Mouse (Mus musculus) granulocyte monocyte progenitor cell, adult 5-6 weeks (primary cell): ENCODE results near the gene Thoc5. TPM values are rescaled to one million over a fixed set of nuclear protein-coding genes. Genes with fewer than 3 reads are reported as not detected.

ENCODE experiments used
- ATAC-seq: replicated peaks from 2 replicates; pipeline ENCODE4 v1.8.0; 2016; ENCODE audit warnings: mild to moderate bottlenecking, moderate TSS enrichment, inconsistent platforms; ENCODE audit not compliant: poor library complexity, severe bottlenecking
- total RNA-seq, 2 experiments: library from RNA; stranded (forward) in 1 of 2; stranded (reverse) in 1 of 2; fragments of 200-712, 200-1000 nt in 1 of 2; fragments of >200 nt in 1 of 2; fragmentation: Nextera tagmentation in 1 of 2; gene quantifications; 2 replicates each; pipeline ENCODE4 v1.2.3; 2014 to 2017

Gene Thoc5
- total RNA-seq, 2 experiments from 2014 or later, result 25.7 to 67.6 TPM

- ATAC-seq, result no peak
These were observed 6.8 kb downstream of the Thoc5 start for GRCm38 (mm10) chr11:4901956-4902355.

- ATAC-seq, result no peak
These were observed 11.1 kb downstream of the Thoc5 start for GRCm38 (mm10) chr11:4906231-4906630.

DNA sequence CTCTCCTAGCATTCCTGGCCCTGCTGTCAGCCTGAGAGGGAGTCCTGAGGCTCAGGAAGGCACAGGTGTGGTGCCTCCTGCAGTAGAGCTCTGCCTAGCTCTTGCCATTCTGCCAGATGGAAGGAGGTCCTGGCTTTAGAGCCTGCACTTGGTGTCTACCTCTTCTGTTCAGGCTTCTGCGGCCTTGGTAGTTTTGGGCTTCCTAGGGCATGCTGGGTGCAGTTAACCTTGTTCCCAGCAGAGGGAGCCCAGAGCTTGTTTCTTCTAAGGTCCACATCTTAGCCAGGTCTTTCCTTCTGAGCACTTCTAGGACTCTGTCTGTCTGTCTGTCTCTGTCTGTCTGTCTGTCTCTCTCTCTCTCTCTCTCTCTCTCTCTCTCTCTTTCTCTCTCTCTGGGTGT is 20.9 kb downstream of the Thoc5 start:
- peak; percentile 63; the same call in 1 of the 2 replicates for ATAC-seq

DNA sequence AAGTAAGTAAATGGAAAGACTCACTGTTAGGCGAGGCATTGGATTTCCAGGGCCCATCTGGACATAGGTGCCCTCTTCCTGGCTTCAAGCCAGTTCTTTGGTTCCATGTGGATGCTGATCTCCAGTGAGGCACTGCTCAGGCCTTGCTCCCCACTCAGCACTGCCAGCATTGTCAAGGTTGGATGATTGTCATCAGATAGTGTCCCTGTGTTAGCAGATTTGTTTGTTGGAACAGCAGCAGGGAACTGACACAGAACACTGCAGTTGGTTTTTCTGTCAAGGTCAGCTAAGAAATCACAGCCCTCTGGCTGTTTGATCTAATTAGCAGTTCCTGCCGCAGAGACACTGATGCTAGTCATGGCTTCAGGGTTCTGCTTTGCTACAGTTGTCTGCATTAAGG is 26.2 kb downstream of the Thoc5 start:
- ATAC-seq, result no peak

GRCm38 (mm10) chr11:4921751-4922150 is 26.6 kb downstream of the Thoc5 start:
- no peak for ATAC-seq

DNA sequence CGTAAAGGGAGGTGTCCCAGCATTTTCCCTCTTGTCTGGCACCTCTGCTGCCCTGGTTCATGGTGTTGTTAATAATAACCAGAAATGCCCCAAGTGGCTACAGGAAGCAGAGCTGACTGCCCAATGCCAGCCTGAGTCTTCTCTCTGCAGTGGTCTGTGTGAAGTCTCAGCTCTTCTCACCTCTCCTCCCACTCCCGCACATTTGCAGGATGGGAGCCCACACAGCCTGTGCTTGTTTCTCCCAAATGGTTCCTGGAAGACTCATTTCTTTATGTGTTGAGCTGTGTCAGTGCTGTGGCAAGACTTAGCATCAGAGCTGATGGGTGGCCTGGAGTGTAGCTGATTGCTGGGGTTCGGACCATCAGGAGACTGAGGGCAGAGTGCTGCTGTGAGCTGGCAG is 32.1 kb downstream of the Thoc5 start:
- no peak for ATAC-seq

- no peak for ATAC-seq
These were observed 36.0 kb downstream of the Thoc5 start for GRCm38 (mm10) chr11:4931009-4931601.

GRCm38 (mm10) chr11:4936243-4936642 is 41.1 kb downstream of the Thoc5 start:
- no peak for ATAC-seq

DNA sequence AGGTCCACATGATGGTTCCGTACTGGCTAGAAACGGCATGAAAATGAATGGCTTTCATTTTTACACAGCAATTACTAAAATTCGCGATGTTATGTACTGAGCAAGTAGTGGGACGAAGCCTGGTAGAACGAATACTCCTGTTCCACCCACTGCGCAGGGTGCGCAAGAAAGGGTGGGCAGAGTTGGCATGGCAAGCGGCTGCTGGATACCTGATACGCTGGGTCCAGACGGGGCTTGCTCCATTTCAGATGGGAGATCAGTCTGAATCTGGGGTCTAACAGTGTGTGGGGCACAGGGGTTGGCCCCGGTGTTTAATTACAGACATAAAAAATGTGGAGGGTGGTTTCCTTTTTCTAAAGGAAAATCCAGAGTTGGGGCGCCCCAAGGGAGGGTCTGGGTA is 51.4 kb downstream of the Thoc5 start:
- ATAC-seq, result no peak; the same call in 1 of the 2 replicates

- peak; percentile 68 for ATAC-seq
These were observed 52.1 kb downstream of the Thoc5 start for GRCm38 (mm10) chr11:4946947-4947812.

DNA sequence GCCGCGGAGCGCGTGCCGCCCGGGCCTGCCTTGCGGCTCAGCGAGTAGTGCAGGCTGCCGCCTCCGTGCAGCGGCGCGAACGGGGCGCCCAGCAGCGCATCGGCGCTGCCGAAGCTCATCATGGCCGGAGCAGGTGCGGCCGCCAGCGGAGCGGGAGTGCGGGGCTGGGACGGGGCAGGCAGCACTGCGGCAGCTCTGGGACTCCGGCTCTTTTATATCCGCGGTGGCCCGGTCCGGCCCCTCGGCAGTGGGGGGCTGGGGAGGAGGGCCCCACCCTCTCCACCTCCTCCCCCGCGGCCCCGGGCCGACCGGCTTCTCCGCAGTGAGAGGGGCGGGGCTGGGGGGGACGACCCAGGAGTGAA is 52.7 kb downstream of the Thoc5 start, which contains the start of gene Nefh:
TSS of gene Nefh (minus strand) at position 252 of the 362 bp plus-strand sequence.
- no peak for ATAC-seq

- no peak for ATAC-seq
These were observed 53.7 kb downstream of the Thoc5 start for GRCm38 (mm10) chr11:4948792-4949191.

GRCm38 (mm10) chr11:4949256-4950044 is 54.3 kb downstream of the Thoc5 start:
- ATAC-seq, result 0 out of 2 replicates have a peak, but pooled peaks have one; percentile 30

GRCm38 (mm10) chr11:4953401-4953800 is 58.3 kb downstream of the Thoc5 start:
- ATAC-seq, result no peak

GRCm38 (mm10) chr11:4953918-4954317 is 58.8 kb downstream of the Thoc5 start:
- ATAC-seq, result no peak

DNA sequence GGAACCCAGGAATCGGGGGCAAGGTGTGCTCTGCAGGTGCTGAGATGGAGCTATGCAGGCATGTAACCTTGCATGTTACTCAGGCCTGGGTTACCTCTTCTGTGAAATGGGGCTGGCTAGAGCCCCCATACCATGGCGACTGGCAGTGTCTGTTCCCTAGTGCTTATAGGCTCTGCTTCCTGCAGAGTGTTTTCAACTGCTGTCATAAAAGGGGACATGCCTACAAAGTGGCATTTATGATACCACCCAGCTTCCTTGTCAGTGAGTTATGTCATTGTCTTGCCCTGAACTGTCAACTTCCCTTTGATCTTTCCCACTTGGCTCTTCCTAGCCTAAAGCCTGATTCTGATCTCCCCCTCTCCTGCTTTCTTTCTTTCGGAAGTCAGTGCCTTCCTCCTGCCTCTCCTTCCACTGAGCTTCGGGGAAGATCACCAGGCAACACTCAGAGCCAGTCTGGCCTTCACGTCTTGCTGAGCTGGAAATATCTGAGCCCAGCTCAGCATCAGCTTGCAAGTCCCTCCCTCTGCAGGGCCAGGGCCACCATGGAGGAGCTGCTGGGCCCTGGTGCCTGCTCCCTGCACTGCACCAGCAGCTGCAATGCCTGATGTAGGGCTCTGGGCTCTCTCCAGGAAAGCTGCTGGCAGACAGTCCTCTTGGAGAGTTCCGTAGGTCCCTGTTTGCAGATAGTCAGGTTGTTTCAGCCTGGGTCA is 68.1 kb downstream of the Thoc5 start:
- no peak for ATAC-seq

- ATAC-seq, result no peak
These were observed 71.2 kb downstream of the Thoc5 start for GRCm38 (mm10) chr11:4966325-4966724.

DNA sequence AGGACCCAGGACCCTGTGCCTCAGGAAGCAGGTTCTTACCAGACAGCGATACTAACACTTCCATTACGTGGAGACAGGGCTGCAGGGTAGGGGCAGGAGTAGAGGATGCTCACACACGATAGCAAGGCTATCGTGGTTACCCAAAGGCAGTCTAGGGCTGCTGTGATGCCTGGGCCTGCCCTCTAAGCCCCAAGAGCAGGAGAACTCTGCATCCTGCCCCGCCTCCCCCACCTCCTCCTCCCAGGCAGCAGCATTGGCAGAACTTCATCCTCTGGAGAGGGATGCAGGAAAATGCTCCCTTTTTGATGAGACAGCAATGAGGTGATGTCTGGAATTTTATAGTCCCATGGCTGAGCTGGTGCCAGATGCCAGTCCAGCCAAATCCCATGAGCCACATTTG is 71.8 kb downstream of the Thoc5 start:
- ATAC-seq, result no peak

GRCm38 (mm10) chr11:4967549-4967948 is 72.4 kb downstream of the Thoc5 start:
- ATAC-seq, result no peak

DNA sequence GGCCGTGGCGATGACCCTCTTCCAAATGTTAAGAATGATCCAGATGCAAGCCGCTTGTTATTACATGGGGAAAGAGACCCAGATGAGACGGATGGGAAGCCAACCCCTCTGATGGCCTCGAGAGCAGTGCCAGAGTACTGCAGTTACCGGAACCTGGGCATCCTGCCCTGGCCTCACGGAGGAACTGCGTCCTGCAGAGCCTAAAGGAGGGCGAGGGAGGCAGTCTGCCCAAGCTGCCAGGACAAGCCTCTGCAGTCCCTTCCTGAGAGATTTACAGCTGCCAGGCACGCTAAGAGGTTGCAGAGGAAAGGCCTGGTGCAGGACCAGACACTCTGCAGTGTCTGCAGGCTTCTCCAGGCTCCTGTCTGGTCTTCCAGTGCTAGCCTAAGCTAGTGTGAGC is 73.3 kb downstream of the Thoc5 start:
- no peak; the same call in 1 of the 2 replicates for ATAC-seq
